Mouse (Mus musculus): ENCODE measurements around the gene Ano8.

DNA sequence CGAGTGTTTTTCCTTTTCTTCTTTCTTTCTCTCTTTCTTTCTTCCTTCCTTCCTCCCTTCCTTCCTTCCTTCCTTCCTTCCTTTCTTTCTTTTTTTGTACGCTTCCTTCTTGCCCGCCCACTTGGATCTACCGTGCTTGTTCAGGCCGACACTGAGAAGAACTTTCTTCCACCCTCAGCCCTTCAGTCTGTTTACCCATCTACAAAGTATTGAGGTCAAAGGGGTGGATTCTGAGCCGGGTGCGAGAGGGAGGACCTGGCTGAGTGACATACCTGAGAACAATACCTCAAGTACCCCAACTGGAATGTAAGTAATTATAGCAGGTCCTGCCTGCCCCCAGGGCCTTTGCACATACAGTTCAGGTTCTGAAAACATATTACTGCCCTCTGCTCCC lies 370 bp upstream of the Ano8 start:
- TF ChIP-seq CTCF (IDR thresholded peaks at IDR 0.05; ENCODE audit: borderline replicate concordance, extremely low read depth, insufficient read depth, insufficient read length) (no peak), POLR2A (IDR thresholded peaks at IDR 0.05; ENCODE audit: borderline replicate concordance, extremely low read depth, insufficient read depth, insufficient read length, poor library complexity, severe bottlenecking) (no peak)

Data from brain, embryonic 14.5 days (tissue).